Mouse (Mus musculus) G1E (cell line): ENCODE measurements at regions not wholly inside any gene's neighbourhood (a gene's known extent, or its start where the extent isn't known, plus 50 kb on each side); places are given as distances from the start of the nearest gene placed in this dataset.

Source experiments
- CTCF ChIP-seq: IDR thresholded peaks from 2 replicates; pipeline ENCODE4 v1.5.1; 2012; ENCODE audit warnings: low read depth, low read length, inconsistent platforms, mixed read lengths
- GATA1 ChIP-seq: IDR thresholded peaks from 2 replicates; pipeline ENCODE4 v1.6.1; 2012; ENCODE audit warnings: borderline replicate concordance, low read length, inconsistent platforms, mixed read lengths
- GATA2 ChIP-seq: IDR thresholded peaks from 2 replicates; pipeline ENCODE4 v1.6.1; 2012; ENCODE audit warnings: low read depth, low read length, inconsistent platforms, borderline replicate concordance
- POLR2AphosphoS5 ChIP-seq: IDR thresholded peaks from 2 replicates; pipeline ENCODE4 v1.6.1; 2012; ENCODE audit warnings: low read depth, low read length, inconsistent platforms; ENCODE audit not compliant: insufficient replicate concordance
- TAL1 ChIP-seq: conservative IDR thresholded peaks from 2 replicates; pipeline ENCODE4 v1.6.1; 2012; ENCODE audit warnings: low read depth, low read length, inconsistent platforms, mixed read lengths

DNA sequence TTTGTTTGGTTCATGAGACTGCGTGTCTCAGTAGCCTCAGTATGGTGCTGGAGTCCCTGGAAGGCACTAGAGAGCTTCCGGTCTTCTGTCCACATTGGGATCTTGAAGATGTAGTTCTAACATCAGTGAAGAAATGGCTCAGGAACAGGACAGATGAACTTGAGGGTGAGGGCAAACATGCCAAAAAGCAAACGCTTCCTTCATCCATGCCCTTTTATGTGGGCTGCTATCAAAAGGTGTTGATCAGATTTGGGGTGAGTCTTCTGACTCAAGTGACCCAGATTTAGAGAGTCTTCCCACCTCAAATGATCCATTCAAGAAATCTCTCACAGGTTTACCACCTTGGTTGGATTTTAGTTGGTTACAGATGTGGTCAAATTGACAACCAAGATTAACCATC is 304.1 kb upstream of the Klf3 start:
- TF ChIP-seq GATA1: no peak
- TF ChIP-seq CTCF: no peak
- TF ChIP-seq GATA2: no peak
- no peak for TF ChIP-seq POLR2AphosphoS5
- TF ChIP-seq TAL1: no peak
